Mouse (Mus musculus): ENCODE measurements around the gene Olfr1241. TPM values are rescaled to one million over a fixed set of nuclear protein-coding genes. Genes with fewer than 3 reads are reported as not detected.

Gene Olfr1241
- polyA plus RNA-seq (2014; fragmentation: Nextera tagmentation; extraction: Ambion mirVana) = not detected in 2 replicates

- no peak within 1 kb of the TSS for H3K4me2 ChIP-seq (replicated peaks; ENCODE audit: low read depth, low read length)
- no peaks in the 10 kb centered on the region for H3K27me3 ChIP-seq (ENCODE audit: control insufficient read depth, insufficient read depth, low read length)
- H3K9me3 ChIP-seq (ENCODE audit: control insufficient read depth, low read length) = no peaks in the 10 kb centered on the region
- H3K27ac ChIP-seq (ENCODE audit: low read depth, low read length) = no peak within 1 kb of the TSS
- ATAC-seq (ENCODE audit: low FRiP score) (no peak), DNase-seq (ENCODE audit: low spot score) (no peak)
- H3K4me1 ChIP-seq (replicated peaks; ENCODE audit: control insufficient read depth, insufficient read depth, low read length) = no peaks in the 10 kb centered on the region
- H3K36me3 ChIP-seq (ENCODE audit: control insufficient read depth, insufficient read depth, low read length) = no peaks in the 10 kb centered on the region
- no peak within 1 kb of the TSS for H3K9ac ChIP-seq (ENCODE audit: low read depth, low read length)
- H3K4me3 ChIP-seq (ENCODE audit: low read depth, low read length) = no peak within 1 kb of the TSS
Observed at GRCm38 (mm10) chr2:89487026-89487425, at the start of gene Olfr1241. Gene Olfr1241 (minus strand): TSS chr2:89487126.

GRCm38 (mm10) chr2:89531387-89531786, 44.5 kb upstream of the Olfr1241 start, which contains the start of gene Olfr1243:
Gene Olfr1243 (minus strand): TSS chr2:89531487.
- WGBS = 91% methylated on average over 1 of the region's 1 CpGs
- Histone ChIP-seq H3K27ac (ENCODE audit: low read depth, low read length) (no peak within 1 kb of the TSS), H3K4me1 (replicated peaks; ENCODE audit: control insufficient read depth, insufficient read depth, low read length) (no peaks in the 10 kb centered on the region), H3K36me3 (ENCODE audit: control insufficient read depth, insufficient read depth, low read length) (no peaks in the 10 kb centered on the region), H3K27me3 (ENCODE audit: control insufficient read depth, insufficient read depth, low read length) (no peaks in the 10 kb centered on the region), H3K4me2 (replicated peaks; ENCODE audit: low read depth, low read length) (no peak within 1 kb of the TSS), H3K4me3 (ENCODE audit: low read depth, low read length) (no peak within 1 kb of the TSS), H3K9me3 (ENCODE audit: control insufficient read depth, low read length) (no peaks in the 10 kb centered on the region), H3K9ac (ENCODE audit: low read depth, low read length) (no peak within 1 kb of the TSS)
- DNase-seq (ENCODE audit: low spot score) (no peak), ATAC-seq (ENCODE audit: low FRiP score) (no peak)

GRCm38 (mm10) chr2:89498235-89498634, 11.3 kb upstream of the Olfr1241 start, which contains the start of gene Olfr1242:
Gene Olfr1242 (minus strand): TSS chr2:89498335.
- Histone ChIP-seq H3K4me3 (ENCODE audit: low read depth, low read length) (no peak within 1 kb of the TSS), H3K36me3 (ENCODE audit: control insufficient read depth, insufficient read depth, low read length) (no peaks in the 10 kb centered on the region), H3K4me2 (replicated peaks; ENCODE audit: low read depth, low read length) (no peak within 1 kb of the TSS), H3K9me3 (ENCODE audit: control insufficient read depth, low read length) (no peaks in the 10 kb centered on the region), H3K27ac (ENCODE audit: low read depth, low read length) (no peak within 1 kb of the TSS), H3K27me3 (ENCODE audit: control insufficient read depth, insufficient read depth, low read length) (no peaks in the 10 kb centered on the region), H3K4me1 (replicated peaks; ENCODE audit: control insufficient read depth, insufficient read depth, low read length) (no peaks in the 10 kb centered on the region), H3K9ac (ENCODE audit: low read depth, low read length) (no peak within 1 kb of the TSS)
- ATAC-seq (ENCODE audit: low FRiP score) = no peak
- WGBS = 92% methylated on average over 1 of the region's 1 CpGs
- DNase-seq (ENCODE audit: low spot score) = no peak

GRCm38 (mm10) chr2:89442900-89443299, 44.0 kb downstream of the Olfr1241 start, which contains the start of gene Olfr1240:
Gene Olfr1240 (minus strand): TSS chr2:89443000.
- no peaks in the 10 kb centered on the region for H3K27me3 ChIP-seq (ENCODE audit: control insufficient read depth, insufficient read depth, low read length)
- no peaks in the 10 kb centered on the region for H3K4me1 ChIP-seq (replicated peaks; ENCODE audit: control insufficient read depth, insufficient read depth, low read length)
- H3K9me3 ChIP-seq (ENCODE audit: control insufficient read depth, low read length) = no peaks in the 10 kb centered on the region
- 85% methylated on average over 3 of the region's 3 CpGs for WGBS
- no peak for DNase-seq (ENCODE audit: low spot score)
- no peak within 1 kb of the TSS for H3K27ac ChIP-seq (ENCODE audit: low read depth, low read length)
- no peak for ATAC-seq (ENCODE audit: low FRiP score)
- H3K4me3 ChIP-seq (ENCODE audit: low read depth, low read length) = no peak within 1 kb of the TSS
- H3K36me3 ChIP-seq (ENCODE audit: control insufficient read depth, insufficient read depth, low read length) = no peaks in the 10 kb centered on the region
- no peak within 1 kb of the TSS for H3K9ac ChIP-seq (ENCODE audit: low read depth, low read length)
- H3K4me2 ChIP-seq (replicated peaks; ENCODE audit: low read depth, low read length) = no peak within 1 kb of the TSS

Other genes with a start within 250 kb of the Olfr1241 start
- not detected in 2 replicates for gene Olfr1228, start 233.1 kb downstream of the Olfr1241 start, polyA plus RNA-seq (2014; fragmentation: Nextera tagmentation; extraction: Ambion mirVana)
- gene Olfr1229, start 199.1 kb downstream of the Olfr1241 start, polyA plus RNA-seq (2014; fragmentation: Nextera tagmentation; extraction: Ambion mirVana) = not detected in 2 replicates
- not detected in 2 replicates for gene Olfr1230, start 189.9 kb downstream of the Olfr1241 start, polyA plus RNA-seq (2014; fragmentation: Nextera tagmentation; extraction: Ambion mirVana)
- gene Olfr1231, start 180.1 kb downstream of the Olfr1241 start, polyA plus RNA-seq (2014; fragmentation: Nextera tagmentation; extraction: Ambion mirVana) = not detected in 2 replicates
- not detected in 2 replicates for gene Olfr1232, start 157.5 kb downstream of the Olfr1241 start, polyA plus RNA-seq (2014; fragmentation: Nextera tagmentation; extraction: Ambion mirVana)
- gene Olfr1233, start 144.7 kb downstream of the Olfr1241 start, polyA plus RNA-seq (2014; fragmentation: Nextera tagmentation; extraction: Ambion mirVana) = not detected in 2 replicates
- gene Olfr1234, start 122.3 kb downstream of the Olfr1241 start, polyA plus RNA-seq (2014; fragmentation: Nextera tagmentation; extraction: Ambion mirVana) = not detected in 2 replicates
- not detected in 2 replicates for gene Olfr1238, start 77.5 kb downstream of the Olfr1241 start, polyA plus RNA-seq (2014; fragmentation: Nextera tagmentation; extraction: Ambion mirVana)
- gene Olfr1239, start 66.7 kb downstream of the Olfr1241 start, polyA plus RNA-seq (2014; fragmentation: Nextera tagmentation; extraction: Ambion mirVana) = not detected in 2 replicates
- gene Olfr1240, start 44.1 kb downstream of the Olfr1241 start, polyA plus RNA-seq (2014; fragmentation: Nextera tagmentation; extraction: Ambion mirVana) = not detected in 2 replicates
- not detected in 2 replicates for gene Olfr1242, start 11.2 kb upstream of the Olfr1241 start, polyA plus RNA-seq (2014; fragmentation: Nextera tagmentation; extraction: Ambion mirVana)
- not detected in 2 replicates for gene Olfr1243, start 44.4 kb upstream of the Olfr1241 start, polyA plus RNA-seq (2014; fragmentation: Nextera tagmentation; extraction: Ambion mirVana)
- not detected in 2 replicates for gene Olfr1245, start 91.3 kb upstream of the Olfr1241 start, polyA plus RNA-seq (2014; fragmentation: Nextera tagmentation; extraction: Ambion mirVana)
- gene Olfr1246, start 106.0 kb upstream of the Olfr1241 start, polyA plus RNA-seq (2014; fragmentation: Nextera tagmentation; extraction: Ambion mirVana) = not detected in 2 replicates
- gene Olfr1247, start 127.0 kb upstream of the Olfr1241 start, polyA plus RNA-seq (2014; fragmentation: Nextera tagmentation; extraction: Ambion mirVana) = not detected in 2 replicates
- gene Olfr1248, start 131.1 kb upstream of the Olfr1241 start, polyA plus RNA-seq (2014; fragmentation: Nextera tagmentation; extraction: Ambion mirVana) = not detected in 2 replicates
- gene Olfr1249, start 147.9 kb upstream of the Olfr1241 start, polyA plus RNA-seq (2014; fragmentation: Nextera tagmentation; extraction: Ambion mirVana) = not detected in 2 replicates
- gene Olfr1250, start 174.3 kb upstream of the Olfr1241 start, polyA plus RNA-seq (2014; fragmentation: Nextera tagmentation; extraction: Ambion mirVana) = not detected in 2 replicates
- gene Olfr1251, start 184.8 kb upstream of the Olfr1241 start, polyA plus RNA-seq (2014; fragmentation: Nextera tagmentation; extraction: Ambion mirVana) = not detected in 2 replicates
- not detected in 2 replicates for gene Olfr1252, start 237.9 kb upstream of the Olfr1241 start, polyA plus RNA-seq (2014; fragmentation: Nextera tagmentation; extraction: Ambion mirVana)